Mouse (Mus musculus) MEL (cell line): Measurements from ENCODE around the gene Radil. TPM values are rescaled to one million over a fixed set of nuclear protein-coding genes. Genes with fewer than 3 reads are reported as not detected.

ENCODE experiments used
- DNase-seq: peaks from one replicate; pipeline ENCODE4 v3.0.0; 2011; ENCODE audit warnings: low read depth, low spot score
- H3K27ac ChIP-seq: 2 replicates; pipeline ENCODE4 v1.5.1; 2012; ENCODE audit warnings: low read depth, mild to moderate bottlenecking, control low read depth, low read length, moderate library complexity; ENCODE audit not compliant: control insufficient read depth
- H3K27me3 ChIP-seq, 2 experiments: fragments of 150-350 bp in 1 of 2; sonication (generic) in 1 of 2; 2 replicates each; pipeline ENCODE4 v1.6.1; 2012; ENCODE audit warnings: low read length in 2 of 2, mild to moderate bottlenecking in 2 of 2, improper control_type of control experiment in 1 of 2, moderate library complexity in 1 of 2; ENCODE audit not compliant: insufficient read depth in 2 of 2, control insufficient read depth in 1 of 2
- H3K36me3 ChIP-seq, 2 experiments: 2 replicates each; pipeline ENCODE4 v1.6.1; 2012 to 2014; ENCODE audit warnings: low read length in 2 of 2, improper control_type of control experiment in 1 of 2, inconsistent platforms in 1 of 2, mild to moderate bottlenecking in 1 of 2; ENCODE audit not compliant: insufficient read depth in 2 of 2, control insufficient read depth in 1 of 2
- H3K4me1 ChIP-seq, 2 experiments: fragments of 150-350 bp in 1 of 2; sonication (generic) in 1 of 2; 2 replicates each; pipeline ENCODE4 v1.6.1; 2012; ENCODE audit warnings: low read length in 2 of 2, improper control_type of control experiment in 1 of 2, mild to moderate bottlenecking in 1 of 2; ENCODE audit not compliant: insufficient read depth in 2 of 2, control insufficient read depth in 1 of 2
- H3K4me3 ChIP-seq, 2 experiments: fragments of 150-350 bp in 1 of 2; sonication (generic) in 1 of 2; 2 replicates each; pipeline ENCODE4 v1.5.1; 2012; ENCODE audit warnings: low read depth in 2 of 2, low read length in 2 of 2, mild to moderate bottlenecking in 2 of 2, moderate library complexity in 2 of 2, control low read depth in 1 of 2, improper control_type of control experiment in 1 of 2; ENCODE audit not compliant: control insufficient read depth in 1 of 2, insufficient read depth in 1 of 2
- H3K79me2 ChIP-seq: 2 replicates; pipeline ENCODE4 v1.6.1; 2012; ENCODE audit warnings: mild to moderate bottlenecking, low read length, moderate library complexity; ENCODE audit not compliant: control insufficient read depth, poor library complexity, insufficient read depth
- H3K9ac ChIP-seq: 2 replicates; pipeline ENCODE4 v1.6.1; 2012; ENCODE audit warnings: low read depth, mild to moderate bottlenecking, control low read depth, low read length, moderate library complexity; ENCODE audit not compliant: control insufficient read depth, poor library complexity, severe bottlenecking
- H3K9me3 ChIP-seq: fragments of 150-350 bp; sonication (generic); replicated peaks from 2 replicates; pipeline ENCODE4 v1.6.1; 2012; ENCODE audit warnings: mild to moderate bottlenecking, low read length, improper control_type of control experiment, moderate library complexity; ENCODE audit not compliant: insufficient read depth
- BHLHE40 ChIP-seq: IDR thresholded peaks from 2 replicates; pipeline ENCODE4 v1.6.1; 2012; ENCODE audit warnings: low read depth, mild to moderate bottlenecking, inconsistent platforms, low read length, improper control_type of control experiment, borderline replicate concordance
- CTCF ChIP-seq, 3 experiments: IDR thresholded peaks in 2 of 3; conservative IDR thresholded peaks in 1 of 3; 2 replicates each; pipeline ENCODE4 v1.5.1; 2011 to 2012; ENCODE audit warnings: low read length in 3 of 3, low read depth in 2 of 3, mild to moderate bottlenecking in 2 of 3, improper control_type of control experiment in 1 of 3, inconsistent platforms in 1 of 3, mixed read lengths in 1 of 3, moderate library complexity in 1 of 3; ENCODE audit not compliant: control insufficient read depth in 1 of 3, insufficient read depth in 1 of 3, poor library complexity in 1 of 3, severe bottlenecking in 1 of 3
- E2F4 ChIP-seq: IDR thresholded peaks from 2 replicates; pipeline ENCODE4 v1.6.1; 2011; ENCODE audit warnings: low read depth, low read length, improper control_type of control experiment, borderline replicate concordance
- HCFC1 ChIP-seq: IDR thresholded peaks from 2 replicates; pipeline ENCODE4 v1.6.1; 2012; ENCODE audit warnings: low read depth, mild to moderate bottlenecking, inconsistent platforms, low read length, improper control_type of control experiment, moderate library complexity
- JUND ChIP-seq: IDR thresholded peaks from 2 replicates; pipeline ENCODE4 v1.6.1; 2011; ENCODE audit warnings: low read depth, mild to moderate bottlenecking, improper control_type of control experiment, low read length
- MAX ChIP-seq: IDR thresholded peaks from 2 replicates; pipeline ENCODE4 v1.6.1; 2011; ENCODE audit warnings: low read length, improper control_type of control experiment
- MEF2A ChIP-seq: IDR thresholded peaks from 2 replicates; pipeline ENCODE4 v1.6.1; 2014; ENCODE audit warnings: low read depth, mild to moderate bottlenecking, inconsistent platforms, low read length, improper control_type of control experiment; ENCODE audit not compliant: poor library complexity, insufficient replicate concordance, severe bottlenecking; ENCODE audit errors: extremely low read depth
- MXI1 ChIP-seq: IDR thresholded peaks from 2 replicates; pipeline ENCODE4 v1.6.1; 2011; ENCODE audit warnings: mild to moderate bottlenecking, low read depth, low read length, improper control_type of control experiment
- MYC ChIP-seq: IDR thresholded peaks from 2 replicates; pipeline ENCODE4 v1.6.1; 2011; ENCODE audit warnings: low read depth, mild to moderate bottlenecking, low read length, improper control_type of control experiment, moderate library complexity
- NRF1 ChIP-seq: IDR thresholded peaks from 2 replicates; pipeline ENCODE4 v1.6.1; 2014; ENCODE audit warnings: low read depth, mild to moderate bottlenecking, inconsistent platforms, low read length, improper control_type of control experiment, moderate library complexity; ENCODE audit not compliant: poor library complexity, insufficient read depth, severe bottlenecking
- POLR2A ChIP-seq, 2 experiments: IDR thresholded peaks; 2 replicates each; pipeline ENCODE4 v1.6.1; 2011 to 2012; ENCODE audit warnings: low read length in 2 of 2, mild to moderate bottlenecking in 2 of 2, control low read depth in 1 of 2, improper control_type of control experiment in 1 of 2, low read depth in 1 of 2, moderate library complexity in 1 of 2; ENCODE audit not compliant: control insufficient read depth in 1 of 2, insufficient read depth in 1 of 2, poor library complexity in 1 of 2
- SIN3A ChIP-seq: IDR thresholded peaks from 2 replicates; pipeline ENCODE4 v1.6.1; 2012; ENCODE audit warnings: low read length, improper control_type of control experiment, inconsistent platforms
- SMC3 ChIP-seq: IDR thresholded peaks from 2 replicates; pipeline ENCODE4 v1.6.1; 2011; ENCODE audit warnings: low read depth, low read length, improper control_type of control experiment
- TAL1 ChIP-seq: IDR thresholded peaks from 2 replicates; pipeline ENCODE4 v1.6.1; 2012; ENCODE audit warnings: mild to moderate bottlenecking, inconsistent platforms, low read length, moderate library complexity, mixed read lengths
- TBP ChIP-seq: IDR thresholded peaks from 2 replicates; pipeline ENCODE4 v1.8.0; 2011; ENCODE audit warnings: low read depth, low read length, improper control_type of control experiment
- TCF12 ChIP-seq: IDR thresholded peaks from 2 replicates; pipeline ENCODE4 v1.6.1; 2014; ENCODE audit warnings: low read depth, mild to moderate bottlenecking, inconsistent platforms, low read length, improper control_type of control experiment, moderate library complexity
- ZKSCAN1 ChIP-seq: IDR thresholded peaks from 2 replicates; pipeline ENCODE4 v1.6.1; 2012; ENCODE audit warnings: low read depth, mild to moderate bottlenecking, inconsistent platforms, low read length, improper control_type of control experiment, moderate library complexity
- ZMIZ1 ChIP-seq: IDR thresholded peaks from 2 replicates; pipeline ENCODE4 v1.6.1; 2012; ENCODE audit warnings: low read depth, mild to moderate bottlenecking, inconsistent platforms, low read length, improper control_type of control experiment, moderate library complexity
- ZNF384 ChIP-seq: IDR thresholded peaks from 2 replicates; pipeline ENCODE4 v1.6.1; 2012; ENCODE audit warnings: low read depth, mild to moderate bottlenecking, inconsistent platforms, low read length, improper control_type of control experiment
- polyA plus RNA-seq, 2 experiments: library from polyadenylated mRNA; stranded (reverse) in 1 of 2; unstranded in 1 of 2; fragments of >175 nt in 1 of 2; fragments of >200 nt in 1 of 2; gene quantifications; 2 replicates each; pipeline versions ENCODE4 v1.2.1 to v1.2.4; 2012; ENCODE audit warnings: low replicate concordance in 2 of 2, low read depth in 1 of 2; ENCODE audit not compliant: insufficient read length in 2 of 2, insufficient read depth in 1 of 2, missing spikeins in 1 of 2
- total RNA-seq: library from RNA; depleted of rRNA; stranded (reverse); fragments of 300-350 nt; gene quantifications from 2 replicates; pipeline ENCODE4 v1.2.3, GENCODE M21; 2012

The Radil gene
- total and polyA plus RNA-seq, 3 experiments, result 0.07 to 0.27 TPM; not detected in 1

DNA sequence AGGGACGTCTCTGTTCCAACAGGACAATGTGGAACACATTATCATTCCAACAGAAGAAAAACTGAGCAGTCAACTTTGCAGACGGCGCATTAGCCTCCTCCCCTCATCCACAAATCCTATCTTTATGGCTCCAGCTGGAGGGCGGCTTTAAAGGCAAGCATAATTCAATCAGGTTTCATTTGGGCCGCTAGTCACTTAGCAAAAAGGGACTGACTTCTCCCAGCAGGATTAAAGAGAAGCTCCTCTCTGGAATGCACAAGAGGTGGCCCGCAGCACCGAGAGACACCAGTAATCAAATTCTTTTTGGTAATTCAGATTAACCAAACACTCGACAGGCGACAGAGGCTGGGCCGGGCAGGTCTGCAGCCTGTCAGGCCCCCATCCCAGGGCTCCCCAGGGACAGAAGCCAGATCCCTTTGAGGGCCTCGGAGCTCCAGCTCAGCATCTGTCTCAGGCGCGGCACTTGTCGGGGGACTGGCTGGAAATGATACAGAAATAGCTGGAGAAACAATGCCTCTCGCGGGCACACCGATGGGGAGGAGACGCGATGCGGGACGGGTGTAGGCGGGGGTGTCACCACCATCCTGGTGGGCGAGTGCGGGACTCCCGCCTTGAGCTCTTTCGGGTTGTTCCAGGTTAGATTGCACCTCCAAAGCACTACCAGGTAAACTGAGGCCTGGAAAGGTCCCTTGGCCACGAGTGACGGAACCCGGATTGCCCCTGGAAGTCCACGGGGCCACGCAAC is 765 bp downstream of the Radil start:
- no peak for DNase-seq
- peak overlapping the region; percentile 38 to 51; a peak in 3 of 4 replicates for H3K4me3 ChIP-seq

DNA sequence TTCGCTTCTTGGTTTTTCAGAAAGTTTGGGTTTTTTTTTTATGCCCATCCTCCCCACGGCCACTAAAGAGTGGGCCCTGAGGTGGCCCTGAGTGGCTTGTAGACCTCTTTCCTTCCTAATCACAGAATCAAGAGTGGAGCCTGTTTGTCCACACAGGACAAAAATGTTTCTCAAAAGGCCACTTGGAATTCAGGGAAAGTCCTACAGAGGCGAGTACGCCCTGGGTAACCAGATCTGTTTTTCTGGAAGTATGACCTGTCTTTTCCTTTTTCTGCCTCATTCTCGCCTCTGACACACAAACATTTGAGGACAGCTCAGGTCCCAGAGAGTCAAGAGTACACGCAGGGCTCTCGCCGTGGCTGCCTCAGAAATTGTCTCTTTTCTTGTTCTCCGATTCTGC is 1.5 kb downstream of the Radil start:
- Histone ChIP-seq H3K27ac (no peak overlapping the region), H3K79me2 (no peaks in the 10 kb centered on the region), H3K36me3 (no peaks in the 10 kb centered on the region), H3K4me1 (no peaks in the 10 kb centered on the region), H3K4me3 (no peak overlapping the region), H3K9ac (no peak overlapping the region)
- no peak for TF ChIP-seq ZKSCAN1
- no peak for TF ChIP-seq SMC3
- TF ChIP-seq HCFC1, result no peak
- no peak for TF ChIP-seq MAX
- no peak for TF ChIP-seq ZNF384
- no peak for TF ChIP-seq E2F4
- no peak for TF ChIP-seq POLR2A (IDR thresholded peaks at IDR 0.05; ENCODE audit: control insufficient read depth in 1 of 2, insufficient read depth in 1 of 2, low read depth in 1 of 2, low read length in 2 of 2, poor library complexity in 1 of 2)
- TF ChIP-seq MXI1, result no peak
- TF ChIP-seq TCF12, result no peak
- TF ChIP-seq JUND, result no peak
- TF ChIP-seq MEF2A, result no peak
- no peak for TF ChIP-seq ZMIZ1
- TF ChIP-seq BHLHE40, result no peak
- TF ChIP-seq SIN3A, result no peak
- TF ChIP-seq NRF1, result no peak
- no peak for TF ChIP-seq TBP
- TF ChIP-seq, all 39 proteins: peak for 0
- DNase-seq, result no peak
- H3K27me3 ChIP-seq, result no peaks in the 10 kb centered on the region; a peak in 1 of 4 replicates
- H3K9me3 ChIP-seq, result no peaks in the 10 kb centered on the region

More for the DNA sequence above, 765 bp downstream of the Radil start:
- H3K27ac ChIP-seq, result no peak overlapping the region
- no peaks in the 10 kb centered on the region for H3K79me2 ChIP-seq
- no peaks in the 10 kb centered on the region for H3K36me3 ChIP-seq
- H3K27me3 ChIP-seq, result no peaks in the 10 kb centered on the region; a peak in 1 of 4 replicates
- H3K9ac ChIP-seq, result no peak overlapping the region
- no peaks in the 10 kb centered on the region for H3K9me3 ChIP-seq
- H3K4me1 ChIP-seq, result no peaks in the 10 kb centered on the region
- TF ChIP-seq TAL1 (no peak), ZMIZ1 (no peak), MYC (no peak), TCF12 (no peak), CTCF (IDR thresholded peaks at IDR 0.05 in 2 of 3, conservative IDR thresholded peaks at IDR 0.05 in 1 of 3; ENCODE audit: control insufficient read depth in 1 of 3, insufficient read depth in 1 of 3, low read depth in 2 of 3, low read length in 3 of 3, poor library complexity in 1 of 3, severe bottlenecking in 1 of 3) (no peak), JUND (no peak)
